In genomic region chr2:29661751-29662191, GRCm38 (mm10) we compare ENCODE assay signal across 8 mouse cellular contexts. TPM values are rescaled to one million over a fixed set of nuclear protein-coding genes. Genes with fewer than 3 reads are reported as not detected.
DNase-seq lines count a peak whose midpoint lies in the region; ATAC-seq lines count a peak whose summit lies in the region.
"Had no signal": no experiment of that assay in that cellular context is flagged by ENCODE, and none has a peak within 500 bp of the region (broad histone marks: within the 10 kb centered on the region; RNA-seq: fewer than 3 reads in every experiment).

No protein-coding gene starts in this region.

- intact Hi-C loops in heart, postnatal 14 days (cut with DNase I), result no loop called here

- peak; percentile 85 for DNase-seq in 416B (ENCODE audit: low read depth)
- peak; percentile 84 for DNase-seq in CD4-positive, CD25-positive, alpha-beta regulatory T cell, adult 2 months (ENCODE audit: low read depth, low spot score)
- peak; percentile 34 to 43 for DNase-seq in heart, postnatal 14 days
- DNase-seq in right cerebral cortex, postnatal 4 days, result no peak
- DNase-seq in cerebellum, adult 18-20 months, result no peak
- DNase-seq: cerebellum, adult 9-10 months had no signal

- peak; percentile 78 for ATAC-seq in monocyte, adult 5-6 weeks (replicated peaks; ENCODE audit: insufficient number of reproducible peaks, low FRiP score, low TSS enrichment, poor library complexity, severe bottlenecking)
- no peak for ATAC-seq in cerebellum, adult (ENCODE audit: insufficient number of reproducible peaks, low FRiP score, low TSS enrichment)

RNA-seq across cellular contexts. Expression of gene Rapgef1, which starts 42.3 kb away (rescaled TPM):
- total RNA-seq in heart, postnatal 14 days (2021), result 10 to 100 TPM; 89.6 to 91.6 TPM
- total RNA-seq in monocyte, adult 5-6 weeks (2017), result 62.3 to 108 TPM (median 83.0 TPM) in 3 replicates

Comparison
In these comparisons a context has a peak if more than half of its experiments do, and no peak if none do; other contexts are left out.
1. DNase-seq: peak in 416B (single experiment), CD4-positive, CD25-positive, alpha-beta regulatory T cell, adult 2 months (single experiment) and heart, postnatal 14 days (2 of 2); none in right cerebral cortex, postnatal 4 days (single experiment) and cerebellum, adult 18-20 months (0 of 2).